Mouse (Mus musculus) hindbrain, postnatal 0 days (tissue): Measurements from ENCODE around the gene Yaf2. TPM values are rescaled to one million over a fixed set of nuclear protein-coding genes. Genes with fewer than 3 reads are reported as not detected.
A peak's percentile ranks its signal among the peaks of the same experiment; 100 is the strongest.

Experiments
- ATAC-seq: fragments of 200-750 bp; cut with Nextera tagmentation; 2 replicates; pipeline ENCODE4 v1.8.0; 2017; ENCODE audit warnings: mild to moderate bottlenecking, moderate TSS enrichment, moderate library complexity
- DNase-seq: peaks from one replicate; pipeline ENCODE4 v3.0.0-alpha.2; 2015; ENCODE audit warnings: low spot score
- H3K27ac ChIP-seq: fragments of 300-500 bp; sonication (generic); 2 replicates; pipeline ENCODE4 v1.5.1; 2014; ENCODE audit warnings: mild to moderate bottlenecking
- H3K27me3 ChIP-seq: fragments of 300-500 bp; sonication (generic); 2 replicates; pipeline ENCODE4 v1.6.1; 2014; ENCODE audit warnings: low read length, mixed read lengths; ENCODE audit not compliant: insufficient read depth
- H3K36me3 ChIP-seq: fragments of 300-500 bp; sonication (generic); 2 replicates; pipeline ENCODE4 v1.6.1; 2014; ENCODE audit warnings: low read length, mixed read lengths; ENCODE audit not compliant: insufficient read depth
- H3K4me1 ChIP-seq: fragments of 300-500 bp; sonication (generic); 2 replicates; pipeline ENCODE4 v1.6.1; 2014; ENCODE audit warnings: antibody characterized with exemption, low read length, mixed read lengths; ENCODE audit not compliant: insufficient read depth
- H3K4me2 ChIP-seq: fragments of 300-500 bp; sonication (generic); 2 replicates; pipeline ENCODE4 v1.6.1; 2014; ENCODE audit warnings: low read depth, mild to moderate bottlenecking, low read length, moderate library complexity, mixed read lengths
- H3K4me3 ChIP-seq: fragments of 300-500 bp; sonication (generic); 2 replicates; pipeline ENCODE4 v1.5.1; 2014; ENCODE audit warnings: low read length
- H3K9ac ChIP-seq: fragments of 300-500 bp; sonication (generic); replicated peaks from 2 replicates; pipeline ENCODE4 v1.6.1; 2014; ENCODE audit warnings: mild to moderate bottlenecking, low read length, moderate library complexity, mixed read lengths
- H3K9me3 ChIP-seq: fragments of 300-500 bp; sonication (generic); 2 replicates; pipeline ENCODE4 v1.6.1; 2016; ENCODE audit warnings: low read length, mixed read lengths
- CTCF ChIP-seq: IDR thresholded peaks from 2 replicates; pipeline ENCODE4 v1.5.1; 2016; ENCODE audit warnings: antibody characterized with exemption, control low read depth, low read depth
- WGBS: fragments of 180-500 bp; shearing (Covaris S2); extraction: QIAGEN DNeasy Blood & Tissue Kit; methylation state at CpG from one replicate; pipeline ENCODE4 v1.1.7; 2014; 5-methylcytosine and 5-hydroxymethylcytosine counted together
- polyA plus RNA-seq: library from polyadenylated mRNA; unstranded; fragments of >200 nt; fragmentation: Nextera tagmentation; extraction: Ambion mirVana; gene quantifications from 2 replicates; pipeline ENCODE4 v1.2.1, GENCODE M21; 2015
- total RNA-seq: library from RNA; depleted of rRNA; stranded (reverse); fragments of >200 nt; gene quantifications from 2 replicates; pipeline ENCODE4 v1.2.3, GENCODE M21; 2014

The Yaf2 gene
- total and polyA plus RNA-seq, 2 experiments from 2014 or later = 80.1 to 158 TPM

- Histone ChIP-seq H3K9ac (no peak overlapping the region), H3K9me3 (no peaks in the 10 kb centered on the region), H3K27ac (no peak overlapping the region), H3K4me3 (no peak overlapping the region), H3K4me2 (no peak overlapping the region), H3K27me3 (no peaks in the 10 kb centered on the region), H3K36me3 (no peaks in the 10 kb centered on the region), H3K4me1 (no peaks in the 10 kb centered on the region)
- ATAC-seq = no peak
- DNase-seq = no peak
- TF ChIP-seq CTCF = no peak
- WGBS = 89% methylated on average over 6 of the region's 6 CpGs
Measured at GRCm38 (mm10) chr15:93365561-93365960, 28.8 kb upstream of the Yaf2 start.

- ATAC-seq (no peak), DNase-seq (no peak)
- H3K4me2 ChIP-seq = no peak overlapping the region
- no peaks in the 10 kb centered on the region for H3K4me1 ChIP-seq
- 91% methylated on average over 19 of the region's 19 CpGs for WGBS
- TF ChIP-seq CTCF = no peak
- H3K27ac ChIP-seq = no peak overlapping the region
- H3K9me3 ChIP-seq = no peaks in the 10 kb centered on the region
- H3K9ac ChIP-seq = no peak overlapping the region
- H3K4me3 ChIP-seq = no peak overlapping the region
- H3K27me3 ChIP-seq = no peaks in the 10 kb centered on the region
- no peaks in the 10 kb centered on the region for H3K36me3 ChIP-seq
Measured at GRCm38 (mm10) chr15:93358346-93359095, 21.8 kb upstream of the Yaf2 start.

GRCm38 (mm10) chr15:93340630-93341379 is 4.1 kb upstream of the Yaf2 start:
- Histone ChIP-seq H3K36me3 (no peaks in the 10 kb centered on the region), H3K9me3 (no peaks in the 10 kb centered on the region), H3K4me3 (no peak overlapping the region), H3K9ac (no peak overlapping the region), H3K4me2 (no peak overlapping the region), H3K27me3 (no peaks in the 10 kb centered on the region), H3K27ac (no peak overlapping the region), H3K4me1 (no peaks in the 10 kb centered on the region; the same call in 1 of the 2 replicates)
- WGBS = 89% methylated on average over 10 of the region's 10 CpGs
- no peak for ATAC-seq
- TF ChIP-seq CTCF = no peak
- DNase-seq = no peak

- TF ChIP-seq CTCF = no peak
- Histone ChIP-seq H3K9me3 (no peaks in the 10 kb centered on the region), H3K9ac (peak overlapping the region; percentile 95), H3K4me3 (peak overlapping the region; percentile 94), H3K36me3 (no peaks in the 10 kb centered on the region), H3K27ac (peak overlapping the region; percentile 96), H3K4me1 (no peaks in the 10 kb centered on the region; the same call in 1 of the 2 replicates), H3K4me2 (peak overlapping the region; percentile 83), H3K27me3 (no peaks in the 10 kb centered on the region)
- ATAC-seq = no peak; the same call in 1 of the 2 replicates
- WGBS = 4% methylated on average over 9 of the region's 52 CpGs
- no peak for DNase-seq
Measured at GRCm38 (mm10) chr15:93336658-93336924, 144 bp downstream of the Yaf2 start.

- H3K9ac ChIP-seq = peak overlapping the region; percentile 95
- no peaks in the 10 kb centered on the region for H3K27me3 ChIP-seq
- peak overlapping the region; percentile 96 for H3K27ac ChIP-seq
- peak; percentile 69 for DNase-seq
- no peaks in the 10 kb centered on the region for H3K36me3 ChIP-seq
- no peaks in the 10 kb centered on the region; the same call in 1 of the 2 replicates for H3K4me1 ChIP-seq
- no peaks in the 10 kb centered on the region for H3K9me3 ChIP-seq
- H3K4me3 ChIP-seq = peak overlapping the region; percentile 94
- TF ChIP-seq CTCF = peak; percentile 14; the same call in 1 of the 2 replicates
- H3K4me2 ChIP-seq = peak overlapping the region; percentile 83
- under 1% methylated on average over 66 of the region's 110 CpGs for WGBS
- ATAC-seq = peak; percentile 79
Measured at GRCm38 (mm10) chr15:93335821-93336657, 696 bp downstream of the Yaf2 start.

GRCm38 (mm10) chr15:93331256-93331655 is 5.5 kb downstream of the Yaf2 start:
- WGBS = 82% methylated on average over 11 of the region's 11 CpGs
- Histone ChIP-seq H3K4me2 (no peak overlapping the region), H3K9ac (no peak overlapping the region), H3K4me3 (no peak overlapping the region), H3K27me3 (no peaks in the 10 kb centered on the region), H3K9me3 (no peaks in the 10 kb centered on the region), H3K36me3 (no peaks in the 10 kb centered on the region), H3K4me1 (peaks cover 3% of the 10 kb centered on the region; the same call in 1 of the 2 replicates), H3K27ac (no peak overlapping the region)
- no peak for TF ChIP-seq CTCF
- ATAC-seq (no peak), DNase-seq (no peak)
